Mouse (Mus musculus) liver, adult 2 months (tissue): ENCODE data around the gene Lama1. TPM values are rescaled to one million over a fixed set of nuclear protein-coding genes. Genes with fewer than 3 reads are reported as not detected.

Source experiments
- DNase-seq: peaks from one replicate; pipeline ENCODE4 v3.0.0-alpha.2; 2011; ENCODE audit warnings: low read depth, low spot score; ENCODE audit errors: extremely low read depth
- H3K27ac ChIP-seq: fragments of 200-500 bp; replicated peaks from 2 replicates; pipeline ENCODE4 v1.5.1; 2012; ENCODE audit warnings: low read depth, mild to moderate bottlenecking, control low read depth, inconsistent platforms, low read length; ENCODE audit not compliant: insufficient read depth
- H3K27me3 ChIP-seq: fragments of 200-500 bp; 2 replicates; pipeline ENCODE4 v1.6.1; 2012; ENCODE audit warnings: mild to moderate bottlenecking, moderate library complexity, low read length, inconsistent platforms; ENCODE audit not compliant: control insufficient read depth, insufficient read depth
- H3K36me3 ChIP-seq: fragments of 200-500 bp; 2 replicates; pipeline ENCODE4 v1.6.1; 2012; ENCODE audit warnings: low read length, inconsistent platforms; ENCODE audit not compliant: control insufficient read depth, insufficient read depth
- H3K4me1 ChIP-seq: fragments of 200-500 bp; 2 replicates; pipeline ENCODE4 v1.6.1; 2011; ENCODE audit warnings: low read length; ENCODE audit not compliant: control insufficient read depth, insufficient read depth
- H3K4me3 ChIP-seq: fragments of 200-500 bp; 2 replicates; pipeline ENCODE4 v1.5.1; 2011; ENCODE audit warnings: low read depth, mild to moderate bottlenecking, control low read depth, low read length, moderate library complexity; ENCODE audit not compliant: insufficient read depth
- H3K79me2 ChIP-seq: fragments of 200-500 bp; 2 replicates; pipeline ENCODE4 v1.6.1; 2012; ENCODE audit warnings: inconsistent platforms, mild to moderate bottlenecking, low read length, moderate library complexity; ENCODE audit not compliant: control insufficient read depth, insufficient read depth
- H3K9ac ChIP-seq: fragments of 200-500 bp; 2 replicates; pipeline ENCODE4 v1.6.1; 2012; ENCODE audit warnings: low read depth, mild to moderate bottlenecking, control low read depth, inconsistent platforms, low read length
- CTCF ChIP-seq: fragments of 200-500 bp; IDR thresholded peaks from 2 replicates; pipeline ENCODE4 v1.5.1; 2011; ENCODE audit warnings: low read depth, low read length, control low read depth
- POLR2A ChIP-seq: fragments of 200-500 bp; IDR thresholded peaks from 2 replicates; pipeline ENCODE4 v1.6.1; 2011; ENCODE audit warnings: low read length, control low read depth; ENCODE audit not compliant: insufficient read depth; ENCODE audit errors: extremely low read depth
- WGBS: fragments of 180-500 bp; shearing (Covaris S2); methylation state at CpG from one replicate; pipeline ENCODE4 v1.1.7; 2018; 5-methylcytosine and 5-hydroxymethylcytosine counted together
- polyA plus RNA-seq: library from polyadenylated mRNA; depleted of rRNA; stranded (reverse); fragments of >200 nt; gene quantifications from 2 replicates; pipeline ENCODE4 v1.2.3, GENCODE M21; 2012; rRNA removed
- total RNA-seq: library from RNA; depleted of rRNA; stranded (reverse); fragments of >200 nt; gene quantifications from 2 replicates; pipeline ENCODE4 v1.2.3, GENCODE M21; 2014; rRNA removed

The Lama1 gene
- total and polyA plus RNA-seq, 2 experiments: 2.8 to 5.6 TPM

DNA sequence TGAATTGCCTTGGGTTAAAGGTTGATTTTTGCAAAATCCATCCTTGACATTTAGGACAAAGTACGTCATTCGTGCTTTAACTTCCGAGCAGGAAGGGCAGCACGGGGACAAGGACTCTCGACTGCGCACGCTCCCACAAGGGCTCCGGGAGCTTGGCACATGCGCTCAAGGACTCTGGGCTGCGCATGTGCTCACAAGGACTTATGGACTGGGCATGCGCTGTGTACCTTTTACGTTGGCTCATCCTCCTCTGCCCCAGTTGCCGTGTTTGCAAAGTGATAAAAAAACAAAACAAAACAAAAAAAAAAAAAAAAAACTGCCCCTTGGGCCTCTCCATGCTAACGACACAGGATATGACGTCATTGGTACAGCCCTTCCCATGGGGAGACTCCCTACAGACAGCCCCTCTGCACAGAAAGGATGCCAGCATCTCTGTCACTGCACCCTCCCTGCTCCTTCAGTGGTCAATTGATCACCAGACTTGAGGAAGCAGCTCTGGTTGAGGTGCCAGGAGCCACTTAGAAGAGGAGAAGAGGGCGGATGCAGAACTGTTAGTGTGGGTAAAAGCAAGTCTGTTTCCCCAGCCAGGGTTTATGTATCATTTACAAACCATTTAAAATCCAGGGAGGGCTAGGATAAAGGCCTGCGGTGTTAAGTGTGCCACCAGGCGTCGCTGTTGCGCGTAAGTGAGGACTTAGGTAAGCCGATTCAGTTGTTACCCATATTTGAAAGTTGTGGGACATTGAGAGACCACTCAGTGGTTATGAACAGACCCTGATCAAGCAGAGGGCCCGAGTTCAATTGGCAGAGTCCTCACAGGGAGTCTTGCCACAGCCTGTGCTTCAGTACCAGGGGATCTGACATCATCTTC, 172.9 kb downstream of the Lama1 start:
- no peaks in the 10 kb centered on the region for H3K79me2 ChIP-seq
- no peak overlapping the region for H3K27ac ChIP-seq
- DNase-seq: peak; percentile 12
- no peaks in the 10 kb centered on the region; the same call in 1 of the 2 replicates for H3K27me3 ChIP-seq
- no peaks in the 10 kb centered on the region for H3K36me3 ChIP-seq
- no peak overlapping the region for H3K9ac ChIP-seq
- no peaks in the 10 kb centered on the region for H3K4me1 ChIP-seq
- H3K4me3 ChIP-seq: no peak overlapping the region
- TF ChIP-seq CTCF: peak; percentile 78
- no peak for TF ChIP-seq POLR2A
- 65% methylated on average over 23 of the region's 23 CpGs for WGBS

Other genes starting within 250 kb of the Lama1 start
- gene Lrrc30, start 64.5 kb upstream of the Lama1 start, total RNA-seq: not detected in 2 replicates
- not detected in 2 replicates for gene Lrrc30, start 64.5 kb upstream of the Lama1 start, polyA plus RNA-seq